Mouse (Mus musculus) midbrain, embryonic 14.5 days (tissue): ENCODE data around the gene Ptpn12. TPM values are rescaled to one million over a fixed set of nuclear protein-coding genes. Genes with fewer than 3 reads are reported as not detected.

Experiments
- ATAC-seq: fragments of 200-750 bp; cut with Nextera tagmentation; 2 replicates; pipeline ENCODE4 v1.8.0; 2017; ENCODE audit warnings: moderate number of reproducible peaks, moderate library complexity; ENCODE audit not compliant: low FRiP score, low TSS enrichment
- DNase-seq: peaks from one replicate; pipeline ENCODE4 v3.0.0-alpha.2; 2015
- H3K27ac ChIP-seq: fragments of 300-500 bp; sonication (generic); replicated peaks from 2 replicates; pipeline ENCODE4 v1.5.1; 2014; ENCODE audit warnings: mild to moderate bottlenecking, low read depth, low read length, moderate library complexity
- H3K27me3 ChIP-seq: fragments of 300-500 bp; sonication (generic); 2 replicates; pipeline ENCODE4 v1.6.1; 2014; ENCODE audit warnings: low read length, control low read depth, mixed read lengths; ENCODE audit not compliant: control insufficient read depth, insufficient read depth
- H3K36me3 ChIP-seq: fragments of 300-500 bp; sonication (generic); 2 replicates; pipeline ENCODE4 v1.6.1; 2014; ENCODE audit warnings: low read length, control low read depth; ENCODE audit not compliant: control insufficient read depth, insufficient read depth
- H3K4me1 ChIP-seq: fragments of 300-500 bp; sonication (generic); 2 replicates; pipeline ENCODE4 v1.6.1; 2014; ENCODE audit warnings: mild to moderate bottlenecking, antibody characterized with exemption, low read length, control low read depth; ENCODE audit not compliant: control insufficient read depth, insufficient read depth
- H3K4me2 ChIP-seq: fragments of 300-500 bp; sonication (generic); 2 replicates; pipeline ENCODE4 v1.6.1; 2014; ENCODE audit warnings: mild to moderate bottlenecking, low read length, moderate library complexity
- H3K4me3 ChIP-seq: fragments of 300-500 bp; sonication (generic); replicated peaks from 2 replicates; pipeline ENCODE4 v1.5.1; 2014; ENCODE audit warnings: low read depth, low read length
- H3K9ac ChIP-seq: fragments of 300-500 bp; sonication (generic); replicated peaks from 2 replicates; pipeline ENCODE4 v1.6.1; 2014; ENCODE audit warnings: mild to moderate bottlenecking, low read length, moderate library complexity
- H3K9me3 ChIP-seq: fragments of 300-500 bp; sonication (generic); 2 replicates; pipeline ENCODE4 v1.6.1; 2016; ENCODE audit warnings: low read length, control low read depth, mixed read lengths; ENCODE audit not compliant: control insufficient read depth
- WGBS: fragments of 180-500 bp; shearing (Covaris S2); extraction: QIAGEN DNeasy Blood & Tissue Kit; methylation state at CpG from one replicate; pipeline ENCODE4 v1.1.7; 2014; 5-methylcytosine and 5-hydroxymethylcytosine counted together
- polyA plus RNA-seq: library from polyadenylated mRNA; unstranded; fragments of >200 nt; fragmentation: Nextera tagmentation; extraction: Ambion mirVana; gene quantifications from 2 replicates; pipeline ENCODE4 v1.2.1, GENCODE M21; 2014

Gene Ptpn12
- polyA plus RNA-seq, 1 experiment from 2014 or later: 32.4 TPM

DNA sequence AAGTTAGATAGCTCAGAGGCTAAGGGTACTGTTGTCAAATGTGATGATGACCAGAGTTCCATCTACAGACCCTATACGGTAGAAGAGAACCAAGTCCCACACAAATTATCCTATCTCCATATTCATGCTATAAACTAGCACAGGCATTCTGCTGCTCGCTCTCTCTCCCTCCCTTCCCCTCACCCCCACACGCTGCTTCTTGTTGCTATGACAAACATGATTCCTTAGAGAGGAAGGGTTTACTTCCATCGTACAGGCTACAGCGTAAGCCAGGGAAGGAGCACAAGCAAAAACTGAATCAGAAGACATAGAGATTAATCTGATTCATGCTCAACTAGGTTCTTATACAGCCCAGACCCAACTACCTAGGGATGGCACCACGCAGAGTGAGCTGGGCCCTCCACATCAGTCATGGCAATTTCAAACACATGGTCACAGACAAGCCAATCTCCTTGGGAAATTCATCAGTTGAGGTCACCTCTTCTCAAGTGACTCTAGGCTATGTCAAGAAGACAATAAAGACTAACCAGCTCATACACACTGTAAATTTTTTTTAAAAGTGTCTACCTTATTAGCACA is 21.2 kb downstream of the Ptpn12 start:
- ATAC-seq: no peak
- no peak overlapping the region for H3K27ac ChIP-seq

DNA sequence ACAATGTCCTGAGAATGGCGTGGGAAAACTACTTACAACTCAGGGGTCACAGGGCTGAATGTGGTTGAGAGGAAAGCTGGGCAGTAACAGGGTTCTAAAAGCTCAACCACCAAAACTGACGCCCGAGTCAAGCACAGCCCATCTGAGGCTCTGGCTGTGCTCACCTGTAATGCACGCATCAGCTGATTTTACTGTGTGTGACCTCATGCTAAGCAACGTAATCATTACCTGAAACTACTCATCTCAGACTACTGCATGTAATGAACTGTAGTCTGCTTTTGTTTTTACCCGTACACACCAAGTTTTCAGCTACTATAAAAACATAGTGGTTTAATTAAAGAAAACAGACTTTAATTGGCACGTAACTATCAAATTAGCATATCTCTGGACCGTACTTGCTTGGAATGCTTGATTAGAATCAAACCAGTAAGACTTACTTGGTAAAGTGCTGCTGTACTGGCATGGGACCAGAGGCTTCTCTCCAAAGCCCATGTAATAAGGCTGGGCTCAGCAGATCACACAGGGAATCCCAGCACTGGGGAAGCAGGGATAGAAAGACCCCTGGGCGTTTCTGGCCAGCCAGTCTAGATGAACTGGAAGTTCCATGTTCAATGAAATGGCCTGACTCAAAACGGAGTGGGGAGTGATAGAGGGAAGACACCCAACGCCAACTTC is 22.2 kb downstream of the Ptpn12 start:
- H3K9me3 ChIP-seq: no peaks in the 10 kb centered on the region
- DNase-seq: peak; percentile 29
- H3K9ac ChIP-seq: no peak overlapping the region
- H3K4me2 ChIP-seq: no peak overlapping the region
- H3K27ac ChIP-seq: no peak overlapping the region
- no peaks in the 10 kb centered on the region for H3K36me3 ChIP-seq
- no peak overlapping the region for H3K4me3 ChIP-seq
- H3K4me1 ChIP-seq: peaks cover 14% of the 10 kb centered on the region
- 66% methylated on average over 11 of the region's 11 CpGs for WGBS
- no peaks in the 10 kb centered on the region for H3K27me3 ChIP-seq
- no peak for ATAC-seq

More for the DNA sequence above, 21.2 kb downstream of the Ptpn12 start:
- peak; percentile 46 for DNase-seq
- Histone ChIP-seq H3K9ac (no peak overlapping the region), H3K9me3 (no peaks in the 10 kb centered on the region), H3K4me1 (peaks cover 14% of the 10 kb centered on the region), H3K4me3 (no peak overlapping the region), H3K36me3 (no peaks in the 10 kb centered on the region), H3K27me3 (no peaks in the 10 kb centered on the region), H3K4me2 (no peak overlapping the region)
- WGBS: 46% methylated on average over 6 of the region's 6 CpGs

DNA sequence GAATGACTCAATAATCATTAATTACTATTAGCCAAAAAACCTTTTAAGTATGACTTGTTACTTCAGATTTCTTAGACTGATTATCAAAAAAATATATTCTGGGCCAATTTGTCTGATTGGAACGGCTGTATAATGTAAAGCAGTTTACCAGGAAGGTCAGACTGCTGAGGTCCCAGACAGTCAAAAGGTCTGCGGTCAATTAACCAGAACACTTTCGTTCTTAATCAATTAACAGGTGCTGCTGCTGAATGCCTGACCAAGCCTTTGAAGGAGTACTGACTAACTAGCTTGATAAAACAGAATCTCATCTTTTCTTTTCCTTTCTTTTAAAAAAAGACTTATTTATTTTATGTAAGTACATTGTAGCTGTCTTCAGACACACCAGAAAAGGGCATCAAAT is 23.1 kb downstream of the Ptpn12 start:
- Histone ChIP-seq H3K4me2 (no peak overlapping the region), H3K4me3 (no peak overlapping the region), H3K27me3 (no peaks in the 10 kb centered on the region), H3K9ac (no peak overlapping the region), H3K27ac (no peak overlapping the region), H3K36me3 (peaks cover 4% of the 10 kb centered on the region; the same call in 1 of the 2 replicates), H3K4me1 (peaks cover 14% of the 10 kb centered on the region), H3K9me3 (no peaks in the 10 kb centered on the region)
- DNase-seq: no peak
- 71% methylated on average over 3 of the region's 3 CpGs for WGBS
- ATAC-seq: no peak

DNA sequence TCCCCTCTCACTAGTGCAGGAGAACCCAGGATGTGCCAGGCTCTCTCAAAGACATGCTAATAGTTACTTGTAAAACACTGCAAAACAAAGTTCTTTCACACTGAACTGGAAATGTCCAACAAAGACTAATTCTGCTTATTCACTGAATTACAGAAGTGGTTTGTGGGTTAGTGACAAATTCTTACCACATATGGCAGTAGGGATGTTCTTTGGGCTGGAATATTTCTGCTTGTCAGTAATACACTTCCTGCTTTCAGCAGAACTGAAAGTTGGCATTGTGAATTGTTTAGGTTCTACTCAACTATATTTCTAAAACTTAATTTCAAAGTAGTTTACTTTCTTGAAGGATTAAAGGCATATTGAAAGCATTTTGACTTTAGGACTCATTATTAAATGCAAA is 25.5 kb downstream of the Ptpn12 start:
- Histone ChIP-seq H3K9me3 (no peaks in the 10 kb centered on the region), H3K9ac (no peak overlapping the region), H3K27ac (no peak overlapping the region), H3K4me1 (peaks cover 14% of the 10 kb centered on the region), H3K27me3 (no peaks in the 10 kb centered on the region), H3K4me3 (no peak overlapping the region), H3K36me3 (peaks cover 9% of the 10 kb centered on the region; the same call in 1 of the 2 replicates), H3K4me2 (no peak overlapping the region)
- DNase-seq (no peak), ATAC-seq (no peak)

DNA sequence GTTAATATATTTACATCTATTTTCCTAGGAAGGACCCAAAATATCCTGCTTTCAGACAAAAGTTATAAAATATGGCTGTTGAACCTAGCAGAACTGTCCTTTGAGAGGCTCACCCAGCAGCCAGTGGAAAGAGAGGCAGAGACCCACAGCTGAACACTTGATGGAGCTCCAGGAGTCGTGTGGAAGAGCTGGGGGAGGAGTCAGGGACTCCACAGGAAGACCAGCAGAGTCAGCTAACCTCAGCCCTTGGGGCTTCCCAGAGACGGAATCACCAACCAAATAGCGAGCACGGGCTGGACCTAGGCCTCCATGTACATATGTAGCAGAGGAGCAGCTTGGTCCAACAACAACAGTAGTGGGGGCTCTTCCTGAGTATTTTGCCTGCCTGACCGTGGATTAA is 38.6 kb downstream of the Ptpn12 start:
- no peak overlapping the region for H3K9ac ChIP-seq
- no peaks in the 10 kb centered on the region for H3K27me3 ChIP-seq
- no peak overlapping the region for H3K4me3 ChIP-seq
- ATAC-seq (no peak), DNase-seq (no peak)
- no peak overlapping the region for H3K27ac ChIP-seq
- H3K9me3 ChIP-seq: no peaks in the 10 kb centered on the region
- WGBS: 61% methylated on average over 5 of the region's 5 CpGs
- H3K4me1 ChIP-seq: no peaks in the 10 kb centered on the region
- H3K4me2 ChIP-seq: no peak overlapping the region
- peaks cover 59% of the 10 kb centered on the region for H3K36me3 ChIP-seq

DNA sequence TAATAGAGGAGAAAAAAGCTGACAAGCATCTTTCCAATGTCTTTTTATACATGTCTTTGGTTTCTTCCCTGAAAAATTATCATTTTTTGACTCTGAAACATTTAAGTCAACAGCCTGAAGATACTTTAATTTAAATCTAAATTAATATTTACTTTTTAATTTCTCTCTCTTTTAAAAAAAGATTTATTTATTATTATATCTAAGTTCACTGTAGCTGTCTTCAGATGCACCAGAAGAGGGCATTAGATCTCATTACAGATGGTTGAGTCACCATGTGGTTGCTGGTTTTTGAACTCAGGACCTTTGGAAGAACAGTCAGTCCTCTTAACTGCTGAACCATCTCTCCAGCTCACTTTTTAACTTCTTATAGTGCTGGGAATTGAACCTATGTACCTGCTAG is 44.8 kb downstream of the Ptpn12 start:
- ATAC-seq: no peak
- no peak overlapping the region for H3K4me3 ChIP-seq
- H3K9me3 ChIP-seq: no peaks in the 10 kb centered on the region
- no peak for DNase-seq
- no peaks in the 10 kb centered on the region for H3K4me1 ChIP-seq
- peaks cover 69% of the 10 kb centered on the region for H3K36me3 ChIP-seq
- no peaks in the 10 kb centered on the region for H3K27me3 ChIP-seq
- H3K4me2 ChIP-seq: no peak overlapping the region
- no peak overlapping the region for H3K9ac ChIP-seq
- no peak overlapping the region for H3K27ac ChIP-seq

DNA sequence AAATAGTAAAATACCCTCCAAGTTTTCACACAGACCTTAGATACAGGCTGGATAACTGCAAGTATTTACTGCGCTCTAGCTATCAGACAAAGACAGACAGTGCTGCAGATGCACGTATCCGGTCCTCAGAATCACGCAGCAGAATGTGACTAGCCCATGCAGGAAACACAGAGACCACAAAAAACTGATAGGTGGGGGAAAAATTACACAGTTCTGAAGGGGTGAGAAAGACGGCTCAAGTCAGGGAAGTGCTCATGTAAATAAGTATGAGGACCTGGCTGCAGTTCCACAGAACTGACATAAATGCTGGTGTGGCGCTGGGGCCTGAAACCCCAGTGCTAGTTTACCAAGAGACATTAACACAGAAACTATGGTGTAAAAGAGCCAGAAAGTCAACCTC is 53.0 kb downstream of the Ptpn12 start:
- H3K9me3 ChIP-seq: no peaks in the 10 kb centered on the region
- H3K4me3 ChIP-seq: no peak overlapping the region
- no peak overlapping the region for H3K27ac ChIP-seq
- ATAC-seq (no peak), DNase-seq (no peak)
- H3K36me3 ChIP-seq: peaks cover 76% of the 10 kb centered on the region
- H3K4me1 ChIP-seq: no peaks in the 10 kb centered on the region
- H3K9ac ChIP-seq: no peak overlapping the region
- H3K27me3 ChIP-seq: no peaks in the 10 kb centered on the region
- H3K4me2 ChIP-seq: no peak overlapping the region
- WGBS: 96% methylated on average over 6 of the region's 6 CpGs

DNA sequence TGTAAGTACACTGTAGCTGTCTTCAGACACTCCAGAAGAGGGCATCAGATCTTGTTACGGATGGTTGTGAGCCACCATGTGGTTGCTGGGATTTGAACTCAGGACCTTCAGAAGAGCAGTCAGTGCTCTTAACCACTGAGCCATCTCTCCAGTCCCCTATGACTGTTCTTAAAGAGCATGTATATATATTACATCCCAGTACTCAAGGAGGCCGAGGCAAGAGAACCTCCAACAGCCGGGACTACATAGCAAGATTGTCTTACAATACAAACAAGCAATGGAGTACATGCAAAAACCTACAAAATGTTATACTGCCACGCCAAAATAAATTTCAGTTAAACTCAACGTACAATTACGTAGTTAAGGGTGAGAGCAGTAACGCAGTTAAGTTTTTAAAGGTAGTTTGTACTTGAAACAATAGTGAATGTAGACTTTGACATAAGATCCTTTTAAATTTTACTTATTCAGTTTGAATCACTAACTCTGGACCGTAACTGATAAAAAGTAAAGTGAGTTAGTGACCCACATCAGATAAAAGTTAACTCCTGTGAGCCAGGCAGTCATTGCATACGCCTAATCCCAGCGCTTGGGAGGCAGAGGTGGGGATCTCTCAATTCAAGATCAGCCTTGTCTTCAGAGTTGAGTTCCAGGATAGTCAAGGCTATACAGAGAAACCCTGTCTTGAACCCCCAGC is 53.9 kb downstream of the Ptpn12 start:
- ATAC-seq (no peak), DNase-seq (no peak)
- H3K4me2 ChIP-seq: no peak overlapping the region
- no peaks in the 10 kb centered on the region for H3K4me1 ChIP-seq
- no peak overlapping the region for H3K27ac ChIP-seq
- H3K4me3 ChIP-seq: no peak overlapping the region
- no peak overlapping the region for H3K9ac ChIP-seq
- no peaks in the 10 kb centered on the region for H3K9me3 ChIP-seq
- H3K36me3 ChIP-seq: peaks cover 78% of the 10 kb centered on the region
- H3K27me3 ChIP-seq: no peaks in the 10 kb centered on the region
- WGBS: 97% methylated on average over 10 of the region's 10 CpGs

DNA sequence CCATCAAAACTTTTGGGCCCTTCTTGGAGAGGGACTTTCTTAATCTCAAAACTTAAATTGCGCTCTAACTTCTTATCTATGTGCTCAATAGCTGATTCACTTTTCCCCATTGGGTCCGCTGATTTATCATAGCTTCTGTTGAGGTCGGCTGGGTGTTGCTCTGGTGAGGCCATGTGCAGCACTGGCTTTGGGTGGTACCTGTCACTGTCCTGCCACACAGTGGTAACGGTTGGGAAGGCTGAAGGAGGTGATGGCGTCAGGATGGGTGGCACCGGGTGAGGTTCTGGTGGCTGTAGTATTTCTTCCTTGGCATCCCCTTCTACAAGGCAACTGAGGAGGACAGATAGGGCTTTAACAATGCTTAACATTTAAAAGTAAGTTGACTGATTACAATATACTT is 57.3 kb downstream of the Ptpn12 start:
- no peaks in the 10 kb centered on the region for H3K9me3 ChIP-seq
- 94% methylated on average over 6 of the region's 6 CpGs for WGBS
- H3K4me2 ChIP-seq: no peak overlapping the region
- peaks cover 86% of the 10 kb centered on the region for H3K36me3 ChIP-seq
- H3K4me1 ChIP-seq: no peaks in the 10 kb centered on the region
- no peak overlapping the region for H3K4me3 ChIP-seq
- DNase-seq: no peak
- H3K27me3 ChIP-seq: no peaks in the 10 kb centered on the region
- ATAC-seq: no peak
- H3K27ac ChIP-seq: no peak overlapping the region
- H3K9ac ChIP-seq: no peak overlapping the region
